Mouse (Mus musculus): ENCODE results near the gene Prkag3.

Prkag3 gene

DNA sequence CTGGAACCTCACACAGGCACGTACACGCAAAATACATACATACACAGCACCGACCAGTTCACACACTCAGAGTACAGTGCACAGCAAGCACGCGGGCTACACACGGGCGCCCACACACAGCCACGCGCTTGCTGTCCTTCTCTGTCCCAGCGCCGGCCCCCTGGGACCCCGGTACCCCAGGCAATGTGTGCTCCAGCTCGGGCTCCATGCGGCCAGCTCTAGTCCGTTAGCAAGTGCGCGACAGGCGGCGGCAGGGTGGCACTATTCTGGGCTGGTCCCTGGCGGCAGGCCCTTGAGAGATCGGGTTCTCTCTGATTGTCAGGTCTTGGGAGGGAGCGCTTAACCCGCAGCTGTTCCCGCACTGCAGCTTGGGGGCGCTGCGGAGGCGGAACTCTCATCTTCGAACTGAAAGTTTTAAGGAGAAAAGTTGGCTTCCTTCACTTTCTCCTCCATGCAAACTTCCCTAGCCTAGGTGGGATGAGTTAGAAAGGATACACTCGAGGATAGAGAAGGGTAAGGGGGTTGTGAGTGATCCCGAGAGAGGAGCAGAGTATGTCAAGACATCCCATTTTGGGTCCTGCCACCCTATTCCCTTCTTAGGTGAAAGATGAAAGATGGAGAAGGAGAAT lies at the start of gene Prkag3:
TSS of gene Prkag3 (minus strand) at position 579 of the 629 bp plus-strand sequence.
- peak; percentile 61 for DNase-seq (ENCODE audit: low read depth, low spot score)

- DNase-seq (ENCODE audit: low read depth, low spot score) = peak; percentile 88
Observed at GRCm38 (mm10) chr1:74797459-74797858, 48.4 kb upstream of the Prkag3 start.

- no peak for DNase-seq (ENCODE audit: low read depth, low spot score)
Observed at GRCm38 (mm10) chr1:74795145-74795529, 46.1 kb upstream of the Prkag3 start.

- peak; percentile 53 for DNase-seq (ENCODE audit: low read depth, low spot score)
Observed at GRCm38 (mm10) chr1:74794487-74795144, 45.6 kb upstream of the Prkag3 start.

DNA sequence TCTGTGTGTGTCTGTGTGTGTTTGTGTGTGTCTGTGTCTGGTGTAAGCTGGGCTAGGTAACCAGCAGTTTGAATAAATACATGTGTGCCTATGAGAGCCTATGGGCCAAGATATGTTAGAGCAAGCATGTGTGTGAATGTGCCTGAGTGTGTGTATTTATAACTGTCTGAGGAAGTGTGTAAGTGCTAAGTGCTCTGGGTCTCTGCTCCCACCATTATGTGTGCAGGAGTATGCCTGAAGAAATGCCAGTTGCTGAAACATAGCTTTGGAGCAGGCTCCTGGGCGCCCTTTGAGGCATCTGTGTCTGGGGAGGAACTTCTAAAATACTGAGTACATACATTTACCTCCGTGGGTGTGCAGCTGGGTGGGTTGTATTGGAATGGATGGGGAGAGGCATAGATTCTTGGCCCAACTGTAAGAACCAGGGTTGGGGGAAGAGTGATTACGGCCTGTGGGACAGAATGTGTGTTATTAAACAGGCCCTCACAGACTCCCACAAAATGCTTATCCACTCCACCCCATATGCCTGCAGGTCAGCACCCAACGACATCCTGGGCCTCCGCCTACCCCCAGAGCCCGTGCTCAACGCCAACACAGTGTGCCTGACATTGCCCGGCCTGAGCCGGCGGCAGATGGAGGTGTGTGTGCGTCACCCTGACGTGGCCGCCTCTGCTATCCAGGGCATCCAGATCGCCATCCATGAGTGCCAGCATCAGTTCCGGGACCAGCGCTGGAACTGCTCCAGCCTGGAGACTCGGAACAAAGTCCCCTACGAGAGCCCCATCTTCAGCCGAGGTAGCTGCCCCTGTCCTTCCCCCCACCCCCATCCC lies 44.0 kb upstream of the Prkag3 start:
- DNase-seq (ENCODE audit: low read depth, low spot score) = no peak

DNA sequence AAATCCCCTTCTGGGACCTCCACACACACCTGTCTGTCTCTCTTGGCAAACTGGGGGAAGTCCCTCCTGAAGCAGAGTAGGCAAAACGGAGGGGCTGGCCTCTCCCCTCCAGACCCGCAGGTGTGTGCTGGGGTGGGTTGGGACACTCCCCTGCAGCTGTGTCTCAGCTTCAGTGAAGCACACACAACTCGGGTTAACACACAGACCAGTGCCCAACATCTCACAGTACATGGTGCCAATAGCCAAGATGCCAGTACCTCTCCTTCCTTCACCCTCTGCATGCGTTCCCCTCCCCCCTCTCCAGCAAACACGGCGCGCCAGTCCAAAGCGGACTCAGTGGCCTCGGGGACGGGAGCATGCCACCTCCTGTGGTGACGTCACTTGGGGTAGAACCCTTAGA lies 42.2 kb upstream of the Prkag3 start, which contains the start of gene Wnt10a:
TSS of gene Wnt10a (plus strand) at position 268 of the 400 bp plus-strand sequence.
- no peak for DNase-seq (ENCODE audit: low read depth, low spot score)

DNA sequence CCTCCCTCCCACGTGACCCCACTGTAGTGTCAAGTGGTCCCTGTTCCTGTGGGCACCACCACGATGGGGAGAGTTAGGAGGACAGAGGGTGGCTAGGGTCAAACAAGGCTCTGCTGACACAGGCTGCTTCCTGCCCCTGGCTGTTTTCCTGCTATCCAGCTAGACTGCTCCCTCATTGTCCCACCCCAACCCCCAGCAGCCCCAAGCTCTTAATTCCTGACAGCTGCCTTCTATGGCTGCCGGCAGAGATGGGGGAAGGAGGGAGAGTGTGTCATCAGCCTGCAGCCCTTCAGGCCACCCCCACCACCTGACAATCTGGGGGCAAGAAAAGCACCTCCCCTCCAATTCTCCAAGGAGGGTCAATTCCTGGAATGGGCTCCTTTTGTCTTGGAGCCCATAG lies 41.1 kb upstream of the Prkag3 start:
- no peak for DNase-seq (ENCODE audit: low read depth, low spot score)

GRCm38 (mm10) chr1:74788603-74789176 lies 39.7 kb upstream of the Prkag3 start:
- no peak for DNase-seq (ENCODE audit: low read depth, low spot score)

GRCm38 (mm10) chr1:74787846-74788245 lies 38.8 kb upstream of the Prkag3 start:
- peak; percentile 87 for DNase-seq (ENCODE audit: low read depth, low spot score)

DNA sequence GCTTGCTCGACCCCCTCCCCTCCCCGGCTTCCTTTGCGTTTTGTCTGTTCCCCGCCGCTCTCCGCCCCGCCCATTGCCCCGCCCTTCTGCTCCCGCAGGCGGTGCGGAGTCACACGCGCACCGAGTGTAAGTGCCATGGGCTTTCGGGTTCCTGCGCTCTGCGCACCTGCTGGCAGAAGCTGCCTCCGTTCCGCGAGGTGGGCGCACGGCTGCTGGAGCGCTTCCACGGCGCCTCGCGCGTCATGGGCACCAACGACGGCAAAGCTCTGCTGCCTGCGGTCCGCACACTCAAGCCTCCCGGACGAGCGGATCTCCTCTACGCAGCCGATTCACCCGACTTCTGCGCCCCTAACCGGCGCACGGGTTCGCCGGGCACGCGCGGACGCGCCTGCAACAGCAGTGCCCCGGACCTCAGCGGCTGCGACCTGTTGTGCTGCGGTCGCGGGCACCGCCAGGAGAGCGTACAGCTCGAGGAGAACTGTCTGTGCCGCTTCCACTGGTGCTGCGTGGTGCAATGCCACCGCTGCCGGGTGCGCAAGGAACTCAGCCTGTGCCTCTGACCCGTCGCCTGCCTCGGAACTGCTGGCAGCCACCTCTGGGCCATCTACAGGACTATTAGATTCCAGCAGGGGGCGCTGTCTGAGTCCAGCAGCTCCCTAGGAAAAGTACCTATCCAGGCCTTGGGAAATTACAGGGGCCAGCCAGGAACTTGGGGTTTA lies 35.2 kb upstream of the Prkag3 start:
- DNase-seq (ENCODE audit: low read depth, low spot score) = peak; percentile 83

DNA sequence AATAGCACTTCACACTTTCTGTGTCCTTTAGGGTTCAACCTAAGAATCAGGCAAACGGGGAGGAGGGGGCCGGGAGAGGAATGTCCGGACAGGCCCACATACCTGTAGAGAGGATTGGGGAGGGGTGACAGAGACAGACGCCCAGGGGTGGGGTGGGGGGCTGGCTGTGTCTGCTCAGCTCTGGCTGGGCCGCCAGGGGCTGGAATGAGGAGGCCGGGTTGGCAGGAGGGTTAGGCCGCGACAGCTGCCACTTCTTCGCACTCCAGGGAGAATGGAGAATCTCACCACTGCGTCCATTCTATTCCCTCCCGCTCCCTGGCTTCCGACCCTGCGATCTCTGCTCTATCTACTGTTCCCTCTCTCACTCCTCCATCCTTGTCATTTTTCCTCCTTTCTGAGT lies 34.5 kb upstream of the Prkag3 start:
- DNase-seq (ENCODE audit: low read depth, low spot score) = no peak

- no peak for DNase-seq (ENCODE audit: low read depth, low spot score)
Observed at GRCm38 (mm10) chr1:74782045-74782444, 33.0 kb upstream of the Prkag3 start.

DNA sequence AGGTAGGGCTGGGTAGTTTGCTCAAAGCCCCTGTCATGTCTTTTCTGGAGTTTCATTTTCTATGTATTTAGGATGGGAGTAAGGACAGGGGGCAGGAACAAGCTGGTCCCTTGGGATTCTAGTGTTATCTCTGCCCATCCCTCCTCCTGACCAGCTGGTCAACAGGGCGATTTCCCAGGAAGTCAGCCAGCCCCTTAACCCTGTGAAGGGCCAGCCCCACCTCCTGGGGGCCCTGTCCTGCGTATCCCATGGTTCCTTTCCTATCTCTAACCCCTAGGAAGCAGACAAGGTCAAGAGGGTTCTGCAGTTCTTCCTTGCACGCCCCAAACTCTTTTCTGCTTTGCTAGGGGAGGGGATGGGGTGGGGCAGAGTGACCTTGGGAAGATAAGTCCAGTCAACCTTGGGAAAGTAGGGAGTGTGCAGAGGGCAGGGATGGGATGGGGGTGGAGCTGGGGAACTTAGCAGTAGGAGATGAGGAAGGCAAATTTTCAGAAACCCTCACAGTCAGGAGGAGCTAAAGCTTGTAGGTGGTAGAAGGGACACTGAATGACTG lies 30.0 kb upstream of the Prkag3 start:
- no peak for DNase-seq (ENCODE audit: low read depth, low spot score)

GRCm38 (mm10) chr1:74775816-74776215 lies 26.8 kb upstream of the Prkag3 start:
- DNase-seq (ENCODE audit: low read depth, low spot score) = peak; percentile 34

DNA sequence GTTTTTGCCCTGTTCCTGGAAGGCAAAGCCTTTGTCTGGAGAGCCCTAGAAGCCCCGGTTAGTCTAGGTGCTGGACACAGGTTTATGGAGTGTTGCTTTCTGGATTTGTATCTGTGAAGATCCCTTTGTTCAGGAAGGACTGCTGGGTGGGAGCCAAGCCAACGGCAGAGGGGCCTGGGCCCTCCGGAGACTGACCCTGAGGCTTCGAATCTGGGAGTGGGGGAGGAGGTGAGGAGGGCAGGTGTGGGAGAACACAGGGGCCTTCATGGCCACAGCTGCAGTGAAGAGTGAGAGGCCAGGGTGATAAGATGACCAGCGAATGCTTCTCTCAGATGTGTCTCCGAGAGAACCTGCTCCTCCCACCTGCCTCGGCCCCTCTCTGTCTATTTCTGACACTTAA lies 25.0 kb upstream of the Prkag3 start:
- no peak for DNase-seq (ENCODE audit: low read depth, low spot score)

DNA sequence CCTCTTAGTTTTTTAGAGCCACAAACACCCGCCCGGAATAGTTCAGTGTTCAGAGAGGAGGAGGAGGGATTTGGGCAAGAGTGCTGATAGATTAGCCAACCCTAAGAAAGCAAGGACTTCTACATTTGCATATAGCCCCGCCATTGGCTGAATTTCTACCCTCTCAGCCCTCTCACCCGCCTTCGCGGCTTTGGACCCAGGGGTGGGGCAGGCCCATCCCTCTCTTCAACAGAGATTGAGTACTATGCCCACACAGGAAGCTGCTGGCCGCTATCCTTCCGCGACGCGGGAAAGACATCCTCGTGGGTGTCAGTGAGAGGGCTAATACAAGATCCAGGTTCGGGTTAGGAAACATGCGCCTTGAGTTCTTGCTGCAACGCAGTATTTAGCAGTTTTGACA lies 24.1 kb upstream of the Prkag3 start:
- DNase-seq (ENCODE audit: low read depth, low spot score) = peak; percentile 88

GRCm38 (mm10) chr1:74771931-74772620 lies 23.1 kb upstream of the Prkag3 start:
- no peak for DNase-seq (ENCODE audit: low read depth, low spot score)

GRCm38 (mm10) chr1:74771845-74771930 lies 22.7 kb upstream of the Prkag3 start, which contains the start of gene Wnt6:
Gene Wnt6 (plus strand): TSS chr1:74771892.
- no peak for DNase-seq (ENCODE audit: low read depth, low spot score)

- DNase-seq (ENCODE audit: low read depth, low spot score) = no peak
Observed at GRCm38 (mm10) chr1:74771467-74771844, 22.4 kb upstream of the Prkag3 start.

DNA sequence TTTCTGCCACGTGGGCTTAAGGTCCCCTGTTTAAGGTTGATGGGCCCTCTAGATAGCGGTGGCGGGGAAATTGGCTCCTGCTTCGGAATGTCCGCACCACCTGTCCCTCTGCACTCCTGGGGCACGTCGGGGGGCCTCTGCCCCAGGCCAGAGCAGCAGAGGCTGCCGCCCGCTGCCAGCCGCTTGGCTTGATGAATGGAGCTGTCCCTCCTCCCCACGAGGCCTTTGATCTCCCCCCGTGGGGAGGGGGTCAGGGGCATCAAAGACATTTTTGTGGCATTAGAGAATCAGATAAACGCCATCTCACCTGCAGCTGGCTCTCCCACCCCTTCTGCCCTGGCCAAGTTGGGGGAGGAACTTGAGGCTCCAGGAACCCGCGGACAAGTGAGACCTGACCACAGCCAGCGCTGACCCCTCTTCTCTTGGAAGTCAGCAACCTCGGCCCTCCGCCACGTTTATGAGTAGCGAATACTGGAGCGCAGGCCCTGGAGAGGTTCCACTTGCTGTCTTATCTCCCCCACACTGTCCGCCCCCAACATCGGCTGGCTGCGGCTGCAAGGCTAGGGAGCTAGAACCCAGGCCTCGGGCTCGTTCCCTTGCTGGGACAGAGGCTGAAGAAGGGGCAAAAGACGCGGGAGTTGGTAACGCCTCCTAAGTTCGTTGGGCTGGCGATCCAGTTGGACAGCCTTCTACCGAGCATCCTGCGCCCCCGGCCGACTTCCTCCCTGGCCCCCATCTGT lies 21.9 kb upstream of the Prkag3 start:
- DNase-seq (ENCODE audit: low read depth, low spot score) = peak; percentile 56

All from mesoderm, embryonic 11.5 days (tissue).